Mouse (Mus musculus): ENCODE results near the gene Nxf1. TPM values are rescaled to one million over a fixed set of nuclear protein-coding genes. Genes with fewer than 3 reads are reported as not detected.
"Not testable (repeated sequence)": the region's sequence is repeated elsewhere in the genome, so short reads cannot be mapped to it uniquely, and the experiment has no call there.

The Nxf1 gene
- polyA plus RNA-seq, 1 experiment, result 275 TPM

DNA sequence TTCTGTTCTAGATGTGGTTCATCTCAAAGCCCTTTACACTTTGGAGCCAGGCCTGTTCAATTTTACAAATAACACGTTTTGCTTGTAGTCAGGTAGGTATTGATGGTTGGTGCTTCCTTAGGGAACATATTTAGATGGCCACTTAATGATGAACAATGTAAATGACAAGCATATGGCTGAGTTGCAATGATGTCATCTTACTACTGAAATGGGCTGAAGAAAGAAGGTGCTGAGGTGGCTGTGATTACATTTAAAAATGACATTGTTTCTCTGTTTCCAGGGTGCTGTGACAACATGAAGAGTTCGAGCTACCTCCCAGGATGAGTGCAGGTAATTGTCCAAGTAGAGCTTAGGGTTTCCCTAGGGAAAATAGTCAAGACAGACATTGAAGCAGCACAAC lies 32.5 kb upstream of the Nxf1 start:
- DNase-seq (ENCODE audit: low spot score), result no peak

DNA sequence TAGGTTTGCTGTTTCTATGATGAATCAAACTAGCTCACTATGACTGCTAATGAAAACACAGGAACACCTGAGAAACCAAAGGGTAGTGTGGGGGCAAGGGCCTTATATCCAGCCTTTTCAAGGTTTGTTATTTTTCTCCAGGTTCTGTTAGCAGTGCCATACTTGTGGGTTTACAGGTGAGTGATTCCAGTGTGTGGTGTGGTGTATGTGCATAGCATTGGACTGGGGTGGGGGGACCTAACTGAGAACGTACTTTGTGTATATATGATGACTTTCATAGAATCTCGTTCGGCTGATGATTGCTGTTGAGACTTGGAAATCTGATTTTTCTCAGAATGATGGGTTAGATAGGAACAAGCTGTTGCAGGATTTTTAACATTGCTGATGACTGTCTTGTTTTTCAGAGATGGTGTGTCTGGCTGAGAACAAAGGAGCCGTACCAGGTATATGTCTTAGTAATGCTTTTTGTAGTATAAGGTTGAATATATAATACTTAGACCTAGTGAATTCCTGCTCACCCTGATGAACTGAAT lies 31.7 kb upstream of the Nxf1 start:
- DNase-seq (ENCODE audit: low spot score), result no peak

DNA sequence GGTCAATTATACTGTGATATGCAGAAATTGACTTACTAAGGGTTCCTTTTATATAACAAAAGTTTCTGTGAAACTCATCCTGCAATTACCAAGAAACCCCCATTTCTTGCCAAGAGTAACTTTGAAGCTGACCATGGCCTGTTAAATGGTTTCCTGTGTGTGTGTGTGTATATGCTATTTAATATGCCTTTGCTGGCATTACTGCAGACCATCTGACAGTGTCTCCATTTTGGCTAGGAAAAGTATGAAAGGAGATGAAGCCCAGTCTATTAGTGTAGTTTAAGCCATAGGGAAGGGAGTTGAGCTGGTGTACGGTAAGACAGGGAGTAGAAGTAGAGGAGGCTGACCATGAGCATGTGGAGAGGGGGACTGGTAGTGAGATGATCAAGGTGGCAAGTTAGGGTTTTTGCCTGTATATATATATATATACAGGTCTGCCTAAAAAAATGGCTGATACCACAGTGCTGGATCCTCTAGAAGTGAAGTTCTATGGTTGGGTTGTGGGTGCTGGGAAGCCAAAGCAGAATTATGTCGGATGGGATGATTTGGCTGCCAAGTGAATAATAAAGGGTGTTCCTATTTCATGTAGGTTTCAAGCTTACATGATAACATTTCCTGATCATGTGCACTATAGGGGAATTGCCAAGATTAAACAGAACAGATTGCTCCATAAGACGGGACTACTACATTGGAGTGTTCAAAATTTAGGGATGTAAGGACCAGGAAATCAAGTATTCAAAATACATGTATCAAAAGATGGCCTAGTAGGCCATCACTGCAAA lies 30.1 kb upstream of the Nxf1 start:
- DNase-seq (ENCODE audit: low spot score), result no peak

DNA sequence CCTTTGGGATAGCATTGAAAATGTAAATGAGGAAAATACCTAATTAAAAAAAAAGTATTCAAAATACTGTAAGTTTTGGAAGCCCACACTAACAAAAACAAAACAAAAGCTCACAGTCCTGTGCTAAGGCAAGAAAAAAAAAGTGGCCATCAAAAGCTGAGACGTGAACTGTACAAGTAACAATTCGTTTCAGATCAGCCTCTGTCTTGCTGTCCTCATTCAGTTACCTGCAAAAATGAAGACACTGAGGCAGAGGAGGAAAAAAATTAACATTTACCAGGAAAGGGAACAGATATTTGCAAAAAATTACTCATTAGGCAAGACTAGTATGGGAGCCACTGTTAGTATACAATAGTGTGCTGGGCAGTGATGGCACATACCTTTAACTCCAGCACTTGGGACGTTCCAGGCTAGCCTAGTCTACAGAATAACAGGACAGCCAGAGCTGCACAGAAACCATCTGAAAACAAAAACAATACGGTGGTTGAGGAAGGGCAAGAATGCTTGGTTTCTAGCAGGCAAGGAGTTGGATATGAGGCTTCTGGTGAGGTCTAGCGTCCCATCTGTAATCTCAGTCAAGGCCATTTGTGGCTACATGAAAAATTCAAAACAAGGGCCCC lies 29.3 kb upstream of the Nxf1 start:
- DNase-seq (ENCODE audit: low spot score), result no peak

DNA sequence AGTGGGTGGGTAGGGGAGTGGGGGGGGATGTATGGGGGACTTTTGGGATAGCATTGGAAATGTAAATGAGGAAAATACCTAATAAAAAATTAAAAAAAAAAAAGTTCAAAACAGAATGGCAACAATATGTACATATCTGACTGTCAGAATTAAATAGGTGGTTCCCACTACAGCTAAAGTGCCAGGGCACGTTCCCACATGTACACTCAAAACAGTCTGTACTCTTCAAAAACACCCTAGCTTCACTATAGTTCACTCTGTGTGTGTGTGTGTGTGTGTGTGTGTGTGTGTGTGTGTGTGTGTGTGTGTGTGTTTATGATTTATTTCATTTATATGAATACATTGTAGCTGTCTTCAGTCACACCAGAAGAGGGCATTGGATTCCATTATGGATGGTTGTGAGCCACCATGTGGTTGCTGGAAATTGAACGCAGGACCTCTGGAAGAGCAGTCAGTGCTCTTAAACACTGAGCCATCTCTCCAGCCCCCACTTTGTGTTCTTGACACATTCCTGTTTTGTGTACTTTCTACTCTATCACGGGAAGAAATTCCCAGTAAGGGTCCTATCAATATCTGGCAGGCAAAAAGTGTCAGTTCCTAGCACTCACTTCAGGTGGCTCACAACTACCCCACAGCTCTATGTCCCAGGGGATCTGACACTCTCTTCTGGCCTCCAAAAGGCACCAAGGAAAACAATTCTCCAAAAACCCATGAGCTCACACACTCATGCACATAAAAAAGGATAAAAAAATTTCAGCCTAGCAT lies 28.4 kb upstream of the Nxf1 start:
- not testable (repeated sequence) for DNase-seq (ENCODE audit: low spot score)

DNA sequence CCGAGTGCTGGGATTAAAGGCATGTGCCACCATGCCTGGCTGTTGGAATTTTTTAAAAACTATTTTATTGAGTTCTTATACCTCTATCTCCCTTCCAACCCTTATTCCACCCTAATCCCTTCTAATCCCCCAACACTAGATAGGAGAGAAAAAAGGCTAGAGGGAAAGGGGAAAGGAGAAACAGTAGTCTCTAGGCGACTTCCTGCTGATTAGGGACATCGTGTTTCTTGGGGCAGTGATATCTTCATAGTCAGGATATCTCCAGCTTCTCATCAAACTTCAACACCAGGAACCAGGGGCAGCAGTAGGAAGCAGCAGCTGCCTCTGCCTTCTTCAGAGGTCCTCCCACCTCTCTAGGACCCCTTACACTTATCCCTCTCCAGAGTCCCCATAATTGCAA lies 22.5 kb upstream of the Nxf1 start:
- no peak for DNase-seq (ENCODE audit: low spot score)

DNA sequence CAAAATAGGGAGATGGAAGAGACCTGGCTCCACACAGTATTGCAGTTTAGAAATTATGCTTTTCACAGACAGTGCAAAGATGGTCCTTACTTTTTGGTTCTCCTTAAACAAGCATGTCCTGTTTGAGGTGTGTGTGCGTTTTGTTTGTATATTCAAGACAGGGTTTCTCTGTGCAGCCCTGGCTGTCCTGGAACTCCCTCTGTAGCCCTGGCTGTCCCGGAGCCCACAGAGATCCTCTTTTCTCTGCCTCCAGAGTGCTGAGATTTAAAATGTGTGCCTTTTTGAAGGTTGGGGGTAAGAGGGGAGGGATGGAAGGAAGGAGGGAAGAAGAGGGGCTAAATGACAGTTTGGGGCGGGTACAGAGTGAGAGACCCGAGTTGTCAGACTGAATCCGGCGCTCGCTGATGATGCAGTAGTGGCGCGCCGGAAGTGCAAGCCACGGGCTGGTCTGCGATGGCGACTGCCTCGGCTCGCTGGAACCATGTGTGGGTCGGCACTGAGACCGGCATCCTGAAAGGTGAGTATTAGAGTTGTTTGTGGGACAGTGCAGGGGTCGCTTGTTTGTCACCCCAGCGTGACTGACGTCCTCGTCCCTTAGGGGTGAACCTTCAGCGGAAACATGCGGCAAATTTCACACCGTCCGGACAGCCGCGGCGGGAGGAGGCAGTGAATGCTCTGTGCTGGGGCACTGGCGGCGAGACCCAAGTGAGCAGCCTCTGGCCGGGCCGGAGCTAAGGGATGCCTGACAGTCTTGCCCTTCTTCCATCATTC lies 21.3 kb upstream of the Nxf1 start, which contains the start of gene Wdr74:
Wdr74 (plus strand) TSS at position 439 of the 771 bp plus-strand sequence.
- peak; percentile 87 for DNase-seq (ENCODE audit: low spot score)

DNA sequence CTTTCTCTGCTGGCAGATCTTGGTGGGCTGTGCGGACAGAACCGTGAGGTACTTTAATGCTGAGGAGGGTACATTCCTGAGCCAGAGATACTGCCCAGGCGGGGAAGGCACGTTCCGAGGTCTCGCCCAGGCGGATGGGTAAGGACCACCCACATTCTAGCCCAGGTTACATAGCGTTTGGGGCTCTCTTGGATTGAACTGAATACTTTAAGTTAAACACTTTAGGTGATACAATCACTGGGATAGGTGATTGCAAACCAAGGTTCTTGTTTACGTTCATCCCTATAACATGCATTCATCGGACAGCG lies 20.8 kb upstream of the Nxf1 start:
- DNase-seq (ENCODE audit: low spot score), result no peak

DNA sequence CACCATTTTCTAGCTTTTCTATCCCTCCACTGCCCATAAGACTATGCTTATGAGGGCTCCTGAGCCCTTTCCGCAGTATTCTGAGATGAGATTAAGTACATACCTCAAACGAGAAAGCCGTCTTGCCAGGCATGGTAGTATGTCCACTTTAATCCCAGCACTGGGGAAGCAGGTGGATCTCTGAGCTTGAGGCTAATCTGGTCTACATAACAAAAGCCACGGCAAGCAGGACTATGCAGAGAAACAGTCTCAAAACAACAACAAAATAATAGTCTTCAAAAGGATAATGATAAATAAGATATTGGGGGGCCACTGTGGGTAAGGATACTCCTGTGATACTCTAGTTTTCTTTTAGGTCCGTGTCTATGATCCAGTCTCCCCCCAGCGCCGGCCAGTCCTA lies 18.0 kb upstream of the Nxf1 start:
- DNase-seq (ENCODE audit: low spot score), result no peak

DNA sequence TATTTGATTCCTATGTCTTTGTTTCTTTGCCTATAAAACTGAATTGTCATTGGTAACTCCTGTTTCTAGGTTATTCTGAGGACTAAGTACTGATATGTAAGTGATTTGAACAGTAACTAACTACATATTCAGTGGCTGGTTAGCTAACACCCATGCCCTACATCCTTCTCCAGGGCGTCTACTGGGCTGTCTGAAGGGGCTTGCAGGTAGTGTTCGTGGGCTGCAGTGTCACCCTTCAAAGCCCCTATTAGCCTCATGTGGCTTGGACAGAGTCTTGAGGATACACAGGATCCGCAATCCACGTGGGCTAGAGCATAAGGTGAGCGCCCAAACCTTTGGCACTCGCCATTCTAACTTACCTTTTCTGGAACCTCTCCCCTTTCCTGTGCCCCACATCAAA lies 17.2 kb upstream of the Nxf1 start:
- DNase-seq (ENCODE audit: low spot score), result no peak

DNA sequence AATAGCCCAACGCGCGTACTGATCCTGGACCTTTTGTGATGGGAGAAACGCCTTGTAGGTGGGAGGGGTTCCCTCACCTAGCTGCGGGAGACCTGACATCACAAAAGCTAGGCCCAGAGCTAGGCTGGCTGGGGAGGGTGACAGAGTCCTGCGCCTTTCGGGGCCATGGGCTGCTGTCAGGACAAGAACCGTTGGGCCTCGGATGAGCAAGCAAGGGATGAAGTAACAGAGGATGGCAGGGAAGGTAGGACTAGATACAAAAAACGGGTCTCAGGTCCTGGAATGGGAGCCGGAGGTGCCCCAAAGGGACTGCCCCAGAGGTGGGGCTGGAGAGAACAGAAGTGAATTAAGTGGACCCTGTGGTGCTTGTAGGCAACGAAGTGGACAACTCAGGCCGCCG lies 16.3 kb upstream of the Nxf1 start, which contains the start of gene 1700092M07Rik:
1700092M07Rik (plus strand) TSS at position 116 of the 400 bp plus-strand sequence.
- no peak for DNase-seq (ENCODE audit: low spot score)

DNA sequence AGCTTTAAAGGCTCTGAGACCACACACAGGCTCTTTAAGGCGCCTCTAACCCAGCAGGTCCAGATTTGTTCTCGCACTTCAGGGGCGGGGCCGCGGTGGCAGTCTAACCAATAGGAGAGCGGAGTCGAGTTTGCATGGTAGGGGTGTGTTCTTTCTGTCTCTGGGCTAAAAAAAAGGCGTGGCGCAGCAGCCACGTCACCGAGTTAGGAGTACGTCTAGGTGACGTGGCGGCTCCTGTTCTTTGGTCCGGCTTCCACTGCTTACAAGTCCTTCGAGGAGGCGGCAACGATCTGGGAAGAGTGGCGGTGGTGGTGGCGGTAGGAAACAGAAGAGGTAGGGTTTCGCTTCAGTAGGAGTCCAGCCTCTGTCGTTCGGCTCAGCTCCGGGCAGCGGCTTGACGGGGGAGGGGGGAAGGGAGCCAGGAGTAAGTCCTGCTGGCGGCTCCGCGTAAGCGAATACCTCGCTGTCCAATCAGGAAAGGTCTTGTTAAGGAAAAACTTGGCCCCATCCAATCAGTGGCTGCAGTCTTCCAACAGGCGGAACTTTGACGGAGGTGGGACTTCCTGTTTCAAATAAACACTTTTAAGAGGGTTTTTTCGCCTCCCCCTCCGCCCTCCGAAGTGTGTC lies 15.5 kb upstream of the Nxf1 start, which contains the start of gene Stx5a:
Stx5a (plus strand) TSS at position 171 of the 627 bp plus-strand sequence.
- DNase-seq (ENCODE audit: low spot score), result peak; percentile 89

DNA sequence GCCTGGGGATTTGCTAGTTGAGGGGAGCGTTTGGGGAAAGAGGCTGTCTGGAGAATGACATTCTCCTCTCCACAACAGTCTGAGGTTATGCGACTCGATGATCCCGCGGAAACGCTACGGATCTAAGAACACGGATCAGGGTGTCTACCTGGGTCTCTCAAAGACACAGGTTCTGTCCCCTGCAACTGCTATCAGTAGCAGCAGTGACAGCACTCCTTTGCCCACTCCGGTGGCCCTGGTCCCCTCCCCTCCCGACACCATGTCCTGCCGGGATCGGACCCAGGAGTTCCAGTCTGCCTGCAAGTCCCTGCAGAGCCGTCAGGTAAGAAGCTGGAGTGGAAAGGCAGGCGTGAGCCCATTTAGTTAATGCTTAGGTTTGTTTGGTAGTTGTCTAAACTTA lies 14.7 kb upstream of the Nxf1 start:
- no peak for DNase-seq (ENCODE audit: low spot score)

DNA sequence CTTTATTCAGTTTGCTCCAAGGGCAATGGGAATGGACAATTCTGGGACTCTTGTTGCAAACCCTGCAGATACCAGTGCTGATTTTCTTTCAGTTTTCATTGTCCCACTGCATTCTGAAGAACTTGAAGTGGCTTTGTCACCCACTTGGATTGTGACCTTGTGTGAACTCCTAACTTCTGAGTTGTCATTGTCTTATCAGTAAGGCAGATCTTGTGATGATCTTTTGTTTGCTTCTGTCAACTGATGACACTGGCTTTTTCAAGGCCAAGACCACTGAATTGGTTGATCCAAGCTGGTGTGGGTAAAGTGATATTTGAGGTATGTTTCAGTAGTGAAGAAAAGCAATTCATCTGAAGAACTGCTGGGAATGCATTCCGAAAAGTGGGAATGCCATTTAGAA lies 11.5 kb upstream of the Nxf1 start:
- no peak for DNase-seq (ENCODE audit: low spot score)

DNA sequence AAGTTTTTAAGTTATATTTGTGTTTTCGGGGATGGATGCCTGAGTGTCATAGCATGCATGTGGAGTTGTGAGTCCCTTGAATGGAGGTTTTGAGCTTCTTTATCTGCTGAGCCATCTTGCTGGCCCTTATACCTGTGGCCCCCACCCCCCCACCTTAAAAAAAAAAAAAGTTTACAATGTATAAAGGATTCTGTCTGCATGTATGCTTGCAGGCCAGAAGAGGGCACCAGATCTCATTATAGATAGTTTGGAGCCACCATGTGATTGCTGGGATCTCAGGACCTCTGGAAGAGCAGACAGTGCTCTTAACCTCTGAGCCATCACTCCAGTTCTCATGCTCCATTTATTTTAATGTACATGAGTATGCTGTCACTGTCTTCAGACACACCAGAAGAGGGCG lies 9.5 kb upstream of the Nxf1 start:
- no peak for DNase-seq (ENCODE audit: low spot score)

DNA sequence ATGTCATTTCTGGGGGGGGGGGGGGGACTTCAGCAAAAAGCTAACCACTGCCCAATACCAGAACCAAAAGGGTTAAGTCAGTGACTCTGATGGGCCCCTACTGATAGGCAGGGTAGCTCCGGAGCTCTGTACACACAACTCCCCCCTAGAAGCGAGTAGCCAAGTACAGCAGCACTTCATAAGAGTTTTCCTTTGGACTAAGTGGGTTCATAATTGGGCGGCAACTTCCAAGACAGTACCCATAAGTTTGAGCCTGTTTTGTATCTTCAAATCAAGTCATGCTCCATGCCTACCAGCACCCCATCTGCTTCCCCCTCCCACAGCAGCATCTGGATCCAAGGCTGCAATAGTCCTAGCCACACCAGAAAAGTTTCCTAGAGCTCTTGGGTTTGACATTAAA lies 1.2 kb upstream of the Nxf1 start:
- no peak for DNase-seq (ENCODE audit: low spot score)

DNA sequence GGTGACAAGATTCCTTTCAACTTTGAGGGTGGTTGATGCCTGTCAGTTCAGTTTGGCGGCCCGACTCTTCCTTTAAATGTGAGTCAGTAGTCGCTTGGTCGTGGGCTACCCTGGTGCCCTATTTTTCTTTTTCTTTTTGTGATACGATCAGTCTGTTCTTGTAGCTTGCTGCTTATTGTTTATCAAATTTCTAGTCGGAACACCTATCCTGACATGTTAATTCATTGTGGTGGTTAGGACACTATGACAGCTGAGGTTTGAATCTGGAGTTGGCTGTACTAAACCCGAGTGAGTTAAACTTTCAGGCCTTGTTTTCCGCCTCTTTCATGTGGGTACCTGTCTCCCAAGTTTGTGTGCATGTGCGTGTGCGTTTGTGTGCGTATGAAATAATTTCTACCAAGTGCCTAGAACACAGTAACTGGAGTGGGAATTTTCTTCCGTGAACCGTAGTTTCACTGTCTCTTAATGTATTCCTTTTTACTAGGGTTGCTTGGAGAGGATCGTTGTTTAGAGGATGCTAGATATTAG lies 662 bp downstream of the Nxf1 start:
- no peak for DNase-seq (ENCODE audit: low spot score)

DNA sequence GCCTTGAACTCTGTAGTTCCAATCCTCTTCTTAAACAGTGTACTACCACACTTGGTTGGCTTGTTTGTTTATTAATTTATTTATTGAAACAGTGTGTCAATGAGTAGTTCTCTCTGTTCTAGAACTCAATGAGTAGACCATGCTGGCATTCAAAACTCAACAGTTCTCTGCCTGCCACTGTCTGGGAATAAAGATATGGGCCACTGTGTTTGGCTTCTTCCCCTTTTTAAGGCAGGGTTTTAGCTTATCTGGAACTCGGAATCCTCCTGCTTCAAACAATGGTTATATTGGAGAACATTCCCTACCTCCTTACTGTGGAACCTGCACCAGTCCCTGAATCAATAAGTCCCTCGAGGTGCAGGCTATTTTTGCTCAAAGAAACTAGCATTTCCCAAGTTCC lies 2.0 kb downstream of the Nxf1 start:
- DNase-seq (ENCODE audit: low spot score), result no peak

DNA sequence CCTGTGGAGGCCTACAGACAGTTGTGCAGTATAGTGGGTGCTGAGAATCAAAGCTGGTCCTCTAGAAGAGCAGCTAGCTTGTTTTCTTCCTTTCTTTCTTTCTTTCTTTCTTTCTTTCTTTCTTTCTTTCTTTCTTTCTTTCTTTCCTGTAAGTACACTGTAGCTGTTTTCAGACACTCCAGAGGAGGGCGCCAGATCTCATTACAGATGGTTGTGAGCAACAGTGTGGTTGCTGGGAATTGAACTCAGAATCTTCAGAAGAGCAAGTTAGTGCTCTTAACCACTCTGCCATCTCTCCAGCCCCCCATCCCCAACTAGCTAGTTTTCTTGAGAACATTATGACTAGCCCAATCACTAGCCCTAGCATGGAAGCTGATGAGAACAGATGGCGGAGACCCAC lies 3.9 kb downstream of the Nxf1 start:
- DNase-seq (ENCODE audit: low spot score), result no peak

DNA sequence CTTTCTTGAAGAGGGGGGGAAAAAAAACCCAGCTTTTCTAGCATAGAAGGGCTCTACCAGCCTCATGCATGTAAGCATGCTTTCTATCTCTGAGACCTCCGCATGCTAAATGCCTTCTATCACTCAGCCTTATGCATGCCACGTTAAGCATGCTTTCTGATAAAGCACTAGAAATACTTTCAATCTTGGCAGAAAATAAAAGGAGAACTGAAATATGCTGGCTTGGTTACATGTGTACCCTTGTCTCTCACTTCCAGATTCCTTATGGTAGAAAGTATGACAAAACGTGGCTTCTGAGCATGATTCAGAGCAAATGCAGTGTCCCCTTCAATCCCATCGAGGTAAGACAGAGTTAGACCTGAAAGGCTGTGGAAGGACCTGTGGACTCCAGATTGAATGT lies 6.4 kb downstream of the Nxf1 start:
- no peak for DNase-seq (ENCODE audit: low spot score)

DNA sequence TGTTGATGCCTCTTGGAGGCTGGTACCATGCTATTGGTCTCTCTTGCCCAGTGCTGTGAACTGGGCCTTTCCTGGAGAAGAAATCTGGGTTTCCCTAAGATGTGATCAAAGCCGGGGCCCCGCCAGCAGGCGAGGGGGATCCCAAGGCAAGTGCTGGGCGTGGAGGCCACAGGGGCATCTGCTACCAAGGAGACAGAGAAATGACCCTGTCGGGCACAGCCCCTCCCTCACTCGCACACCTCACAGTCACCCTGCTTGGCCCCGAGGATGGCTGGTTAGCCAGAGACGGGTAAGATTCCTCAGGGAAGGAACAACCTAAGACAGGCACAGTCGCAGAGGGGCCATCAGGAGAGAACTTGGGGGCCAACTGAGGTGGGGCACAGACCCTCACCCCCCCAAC lies 8.7 kb downstream of the Nxf1 start:
- DNase-seq (ENCODE audit: low spot score), result no peak

Data from urinary bladder, adult 2 months (tissue).